Mouse (Mus musculus) monocyte, adult 5-6 weeks (primary cell): Measurements from ENCODE around the gene Prodh2. TPM values are rescaled to one million over a fixed set of nuclear protein-coding genes. Genes with fewer than 3 reads are reported as not detected.
A peak's percentile ranks its signal among the peaks of the same experiment; 100 is the strongest.

ENCODE experiments used
- ATAC-seq: fragments of 153-309, 156-312 bp; replicated peaks from 2 replicates; pipeline ENCODE4 v1.8.0; 2017; ENCODE audit warnings: mild to moderate bottlenecking; ENCODE audit not compliant: low TSS enrichment, insufficient number of reproducible peaks, severe bottlenecking, poor library complexity, low FRiP score
- total RNA-seq: library from RNA; stranded (forward); fragments of 200-1000, 200-491, 200-594 nt; gene quantifications from 3 replicates; pipeline ENCODE4 v1.2.3, GENCODE M21; 2017

Gene Prodh2
- total RNA-seq, 1 experiment from 2014 or later, result not detected

DNA sequence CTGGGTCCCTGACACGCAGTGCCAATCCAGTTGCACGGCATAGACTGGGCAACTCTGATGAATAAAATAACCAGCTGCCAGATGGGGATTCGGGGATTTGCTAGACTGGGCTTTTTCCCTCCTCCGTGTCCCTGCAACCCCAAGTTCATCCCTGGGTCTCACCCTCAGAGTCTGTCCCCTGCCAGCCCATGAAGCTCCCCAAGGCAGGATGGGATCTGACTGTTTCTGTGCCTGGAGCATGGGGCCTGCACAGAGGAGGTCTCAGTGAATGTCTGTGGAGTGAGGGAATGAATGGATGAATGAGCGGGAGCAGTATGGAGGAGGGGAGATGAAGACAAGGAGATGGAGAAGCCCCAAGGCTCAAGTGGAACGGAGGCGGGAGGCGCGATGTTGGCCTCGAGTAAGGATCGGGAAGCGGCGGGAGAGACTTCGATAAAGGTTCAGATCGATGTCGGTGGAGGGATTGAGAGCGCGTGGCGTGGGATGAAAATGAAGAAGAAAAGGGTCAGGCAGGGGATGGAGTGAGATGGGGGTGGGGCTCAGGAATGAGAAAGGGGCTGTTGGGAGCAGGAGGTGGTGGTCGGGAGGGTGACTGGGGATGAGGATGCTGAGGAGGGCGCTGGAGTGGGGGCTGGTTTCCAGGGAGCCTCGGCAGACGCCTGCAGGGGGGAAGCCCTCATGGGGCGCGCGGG is 40.7 kb downstream of the Prodh2 start:
- no peak; the same call in 1 of the 2 replicates for ATAC-seq

DNA sequence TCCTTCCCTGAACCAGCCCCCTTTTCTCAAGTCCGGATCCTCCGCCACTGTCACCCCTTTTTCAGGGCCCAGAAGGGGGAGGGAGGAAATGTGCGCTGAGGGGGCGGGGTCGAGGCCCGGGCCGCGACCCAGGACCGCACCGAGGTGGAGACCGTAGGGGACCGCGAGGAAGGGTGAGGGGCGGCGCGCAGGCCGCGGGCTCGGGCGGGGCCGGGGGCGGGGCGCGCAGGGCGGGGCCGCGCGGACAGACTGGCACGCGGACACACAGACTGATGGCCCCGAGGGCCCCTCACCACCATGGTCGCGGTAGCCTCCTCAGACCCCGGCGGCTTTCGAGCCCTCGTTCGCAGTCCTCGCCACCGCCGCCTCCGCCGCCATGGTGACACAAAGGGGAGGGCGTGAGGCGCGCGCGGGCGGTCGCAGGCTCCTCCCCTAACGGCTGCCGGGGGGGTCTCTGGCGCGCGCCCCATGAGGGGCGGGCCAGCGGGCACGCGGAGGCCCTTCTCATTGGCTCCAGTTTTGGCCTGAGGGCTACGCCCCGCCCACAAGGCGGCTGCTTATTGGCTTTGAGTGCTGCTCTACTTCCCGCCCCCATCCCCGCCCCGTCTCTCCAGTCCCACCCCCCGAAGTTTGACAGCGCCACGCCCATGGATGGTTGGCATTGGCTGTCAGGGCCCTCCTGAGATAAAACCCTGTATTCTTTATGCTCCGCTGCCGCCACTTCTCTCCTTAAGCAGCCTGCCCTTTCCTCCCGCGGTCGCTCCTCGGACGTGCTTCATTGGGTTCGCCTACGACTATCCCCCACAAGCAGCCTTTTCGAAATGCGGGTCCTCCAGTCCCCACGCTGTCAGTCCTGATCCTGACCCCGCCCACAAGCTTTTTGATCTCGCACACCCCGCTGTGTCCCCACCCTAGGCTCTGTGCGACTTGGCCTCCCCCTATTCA is 41.5 kb downstream of the Prodh2 start, which contains the start of gene Arhgap33:
TSS of gene Arhgap33 (minus strand) at position 428 of the 945 bp plus-strand sequence.
- peak; percentile 89 for ATAC-seq

DNA sequence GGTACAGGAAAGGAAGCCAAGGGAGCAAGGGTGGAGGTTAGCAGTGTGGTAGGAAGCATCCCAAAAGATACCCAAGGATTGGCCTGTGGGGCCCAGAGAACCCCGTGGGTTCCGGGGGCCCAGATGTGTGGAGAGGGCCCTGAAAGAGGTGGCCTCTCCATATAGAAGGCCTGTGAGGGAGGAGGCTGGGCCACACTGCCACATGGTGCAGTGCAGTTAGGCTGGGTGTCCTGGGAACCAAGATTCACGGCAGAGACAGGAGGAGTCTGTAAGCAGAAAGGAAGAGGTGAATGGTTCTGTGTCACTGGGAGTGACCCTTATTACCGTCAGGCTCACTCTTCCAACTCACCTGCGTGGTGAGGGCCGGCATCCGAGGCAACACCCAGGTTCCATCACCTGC is 47.1 kb downstream of the Prodh2 start:
- no peak; the same call in 1 of the 2 replicates for ATAC-seq

DNA sequence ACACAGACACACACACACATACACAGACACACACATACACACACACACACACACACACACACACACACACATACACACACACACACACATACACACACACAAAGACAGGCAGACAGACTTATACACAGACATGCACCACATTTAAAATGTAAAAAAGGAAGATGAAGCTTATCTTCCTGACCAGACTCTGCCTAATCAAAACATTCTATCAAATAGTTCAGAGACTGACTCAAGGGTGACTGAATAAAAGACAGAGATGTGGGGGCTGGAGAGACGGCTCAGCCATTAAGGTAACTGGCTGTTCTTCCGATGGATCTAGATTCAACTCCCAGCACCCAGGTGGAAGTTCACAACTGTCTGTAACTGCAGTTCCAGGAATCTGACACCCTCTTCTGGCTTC is 50.9 kb downstream of the Prodh2 start:
- no peak for ATAC-seq

DNA sequence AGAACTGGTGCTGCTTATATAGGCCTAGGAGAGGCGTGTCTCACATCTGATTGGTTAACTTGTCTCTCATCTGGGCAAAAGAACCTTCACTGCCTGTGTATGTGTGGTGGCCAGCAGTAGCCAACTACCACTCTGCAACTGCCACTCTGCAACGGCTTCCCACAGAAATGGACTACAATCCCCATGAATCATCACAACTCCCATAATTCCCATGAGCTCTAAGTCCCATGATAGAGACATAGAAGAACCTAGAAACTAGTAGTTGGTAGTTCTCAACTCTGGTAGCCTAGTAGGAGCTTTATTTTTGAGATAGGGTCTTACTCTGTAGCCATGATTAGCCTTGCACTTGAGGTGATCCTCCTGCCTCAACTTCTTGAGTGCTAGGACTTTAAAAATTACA is 56.5 kb downstream of the Prodh2 start:
- ATAC-seq, result no peak

DNA sequence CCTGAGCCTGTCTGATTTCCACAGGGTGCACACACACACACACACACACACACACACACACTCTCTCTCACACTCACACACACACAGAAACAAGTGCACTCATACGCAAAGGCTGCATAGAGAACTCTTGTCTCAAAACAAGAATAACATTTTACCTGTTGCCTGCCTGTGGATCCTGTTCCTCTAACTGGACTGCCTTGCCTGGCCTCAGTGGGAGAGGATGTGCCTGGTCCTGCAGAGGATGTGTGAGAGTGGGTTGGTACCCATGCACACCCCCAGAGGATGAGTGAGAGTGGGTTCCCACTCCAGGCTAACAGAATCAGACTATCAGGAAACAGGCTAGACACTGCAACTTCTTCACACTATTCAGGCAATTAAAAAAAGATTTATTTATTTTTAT is 57.2 kb downstream of the Prodh2 start:
- no peak for ATAC-seq

DNA sequence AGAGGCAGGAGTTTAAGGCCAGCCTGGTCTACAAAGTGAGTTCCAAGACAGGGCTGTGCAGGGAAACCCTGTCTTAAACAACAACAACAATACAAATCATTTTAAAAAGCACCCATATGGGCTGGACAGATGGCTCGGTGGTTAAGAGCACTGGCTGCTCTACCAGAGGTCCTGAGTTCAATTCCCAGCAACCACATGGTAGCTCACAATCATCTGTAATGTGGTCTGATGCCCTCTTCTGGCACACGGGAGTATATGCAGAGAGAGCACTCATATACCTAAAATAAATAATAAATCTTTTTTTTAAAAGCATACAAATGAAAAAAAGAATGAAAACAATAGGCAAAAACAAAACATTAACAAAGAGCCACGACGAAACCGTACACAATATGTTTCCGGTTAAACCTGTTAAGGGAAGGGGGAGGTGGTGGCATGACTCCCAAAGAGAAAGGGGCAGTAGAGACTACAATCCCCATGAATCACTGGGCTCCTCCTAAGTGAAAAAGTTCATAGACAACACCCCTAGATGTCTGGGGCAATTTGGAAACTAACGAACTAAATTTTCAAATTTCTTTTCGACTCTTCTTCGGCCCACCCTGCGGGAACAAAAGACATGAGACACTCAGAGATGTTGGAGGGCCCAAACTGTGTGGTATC is 58.2 kb downstream of the Prodh2 start:
- peak; percentile 29; the same call in 1 of the 2 replicates for ATAC-seq

DNA sequence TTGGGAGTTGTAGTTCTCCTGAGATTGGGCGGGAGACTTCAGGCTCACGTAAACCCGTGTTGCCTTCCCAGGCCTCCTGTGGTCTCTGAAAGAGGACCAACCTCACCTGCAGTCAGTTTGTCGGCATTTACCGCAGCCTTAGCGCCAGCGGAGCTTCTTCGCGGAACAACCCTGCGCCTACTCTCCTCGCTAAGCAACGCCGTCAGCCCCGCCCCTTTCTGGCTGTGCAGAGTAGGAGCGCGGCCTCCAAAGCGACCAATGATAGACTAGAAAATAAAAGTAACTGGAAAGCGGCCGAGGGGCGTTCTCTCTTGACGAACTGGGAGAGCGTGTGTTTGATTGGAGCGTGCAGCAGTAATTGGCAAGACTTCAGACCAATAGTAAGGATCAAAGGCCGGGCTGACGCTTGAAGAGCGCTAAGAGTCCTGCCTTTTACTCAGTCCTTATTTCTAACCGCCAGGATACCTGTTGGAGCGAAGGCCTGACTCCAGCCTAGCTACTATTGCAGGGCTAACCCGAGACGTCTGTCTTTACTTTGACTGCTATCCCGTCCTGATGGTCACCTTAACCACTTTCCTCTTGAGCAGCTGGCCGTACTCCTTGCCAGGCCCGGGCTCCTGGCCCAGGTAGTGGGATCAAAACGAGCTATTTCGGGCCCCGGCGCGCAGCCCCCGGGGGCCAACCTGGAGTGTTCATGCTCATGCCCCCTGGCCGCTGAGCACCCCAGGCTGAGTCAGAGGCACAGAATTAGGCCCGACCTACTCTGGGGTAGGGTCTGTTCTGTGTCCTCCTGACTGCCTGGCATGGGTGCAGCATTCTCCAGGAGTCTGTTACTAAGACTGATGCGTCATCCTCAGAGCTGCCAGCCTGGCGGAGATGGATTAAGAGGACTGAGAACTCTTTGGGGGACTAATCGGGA is 58.9 kb downstream of the Prodh2 start, which contains the start of the genes Hspb6 and Proser3:
TSS of gene Hspb6 (plus strand) at position 77 of the 919 bp plus-strand sequence.
TSS of gene Proser3 (minus strand) at position 198 of the 919 bp plus-strand sequence.
- peak; percentile 90 for ATAC-seq

DNA sequence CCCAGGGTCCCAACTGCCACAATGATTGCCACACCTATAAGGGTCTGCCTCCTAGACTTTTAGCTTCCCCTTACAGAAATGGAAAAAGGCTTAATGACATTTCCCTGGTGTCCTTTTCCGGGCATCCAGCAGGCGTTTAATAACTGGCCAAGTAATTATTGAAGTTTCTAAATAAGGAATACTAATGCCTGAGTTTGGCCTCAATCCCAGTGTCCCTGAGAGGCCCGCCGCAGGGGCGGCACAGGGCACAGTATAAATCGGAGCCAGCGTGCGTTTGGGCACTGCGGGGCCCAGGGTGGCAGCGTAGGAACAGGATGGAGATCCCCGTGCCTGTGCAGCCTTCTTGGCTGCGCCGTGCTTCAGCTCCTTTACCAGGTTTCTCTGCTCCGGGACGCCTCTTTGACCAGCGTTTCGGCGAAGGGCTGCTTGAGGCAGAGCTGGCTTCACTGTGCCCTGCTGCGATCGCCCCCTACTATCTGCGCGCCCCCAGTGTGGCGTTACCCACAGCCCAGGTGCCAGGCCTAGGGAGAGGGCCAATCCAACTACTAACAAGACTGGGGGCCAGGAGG is 59.7 kb downstream of the Prodh2 start:
- ATAC-seq, result no peak

DNA sequence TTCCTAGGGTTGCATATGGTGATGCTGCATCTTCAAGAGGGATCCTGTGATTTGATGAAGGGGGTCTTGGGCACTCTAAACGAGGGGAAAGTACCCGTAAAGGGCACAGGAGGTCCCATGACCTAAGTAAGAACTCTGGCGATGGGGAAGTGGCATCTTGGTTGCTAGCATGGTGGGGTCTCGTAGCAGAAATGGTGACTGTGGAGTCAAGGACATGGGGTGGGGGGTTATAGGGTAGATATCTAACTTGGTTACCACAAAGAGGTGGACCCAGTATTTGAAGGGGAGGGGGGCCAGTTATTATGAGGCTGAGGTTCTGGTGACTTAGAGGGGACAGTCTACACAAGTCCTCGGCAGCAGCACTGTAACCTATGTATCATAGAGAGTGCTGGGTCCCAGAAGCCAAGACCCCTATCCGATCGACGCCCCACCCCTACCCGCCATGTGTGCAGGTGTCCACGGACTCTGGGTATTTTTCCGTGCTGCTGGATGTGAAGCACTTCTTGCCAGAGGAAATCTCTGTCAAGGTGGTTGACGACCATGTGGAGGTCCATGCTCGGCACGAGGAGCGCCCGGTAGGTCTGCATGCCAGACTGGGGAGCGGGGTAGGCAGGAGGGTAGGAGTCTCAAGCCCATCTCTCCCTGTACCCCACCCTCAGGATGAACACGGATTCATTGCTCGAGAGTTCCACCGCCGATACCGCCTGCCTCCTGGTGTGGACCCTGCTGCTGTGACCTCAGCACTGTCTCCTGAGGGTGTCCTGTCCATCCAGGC is 60.6 kb downstream of the Prodh2 start:
- ATAC-seq, result no peak

DNA sequence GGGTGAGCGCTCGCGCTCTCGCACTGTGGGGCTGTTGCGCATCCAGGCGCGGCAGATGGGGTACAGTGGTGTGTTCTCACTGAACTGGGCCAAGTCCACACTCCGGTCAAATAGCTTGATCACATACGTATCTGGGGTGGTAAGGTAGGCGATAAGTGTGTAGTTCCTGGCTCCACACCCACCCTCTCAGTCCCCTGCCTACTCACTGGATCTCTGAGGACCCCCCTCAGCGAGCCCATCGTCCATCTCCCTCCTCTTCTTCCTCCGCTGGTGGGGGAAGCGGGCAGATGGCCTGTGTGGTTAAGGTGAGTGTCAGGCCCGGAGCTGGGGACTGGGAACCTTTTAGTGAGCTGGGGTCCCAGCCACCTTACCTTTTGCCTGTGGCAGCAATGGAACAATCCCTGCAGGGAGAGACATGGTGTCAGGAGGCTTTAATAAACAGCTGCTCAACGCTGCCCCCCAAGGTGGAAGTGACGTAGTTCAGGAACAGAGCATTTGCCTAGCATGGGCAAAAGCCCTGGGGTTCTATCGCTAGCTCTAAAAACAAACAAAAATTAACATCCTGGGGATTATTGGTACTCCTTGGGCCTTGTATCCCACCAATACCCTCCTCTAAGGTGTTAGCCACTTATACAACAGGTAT is 63.6 kb downstream of the Prodh2 start:
- ATAC-seq, result no peak

DNA sequence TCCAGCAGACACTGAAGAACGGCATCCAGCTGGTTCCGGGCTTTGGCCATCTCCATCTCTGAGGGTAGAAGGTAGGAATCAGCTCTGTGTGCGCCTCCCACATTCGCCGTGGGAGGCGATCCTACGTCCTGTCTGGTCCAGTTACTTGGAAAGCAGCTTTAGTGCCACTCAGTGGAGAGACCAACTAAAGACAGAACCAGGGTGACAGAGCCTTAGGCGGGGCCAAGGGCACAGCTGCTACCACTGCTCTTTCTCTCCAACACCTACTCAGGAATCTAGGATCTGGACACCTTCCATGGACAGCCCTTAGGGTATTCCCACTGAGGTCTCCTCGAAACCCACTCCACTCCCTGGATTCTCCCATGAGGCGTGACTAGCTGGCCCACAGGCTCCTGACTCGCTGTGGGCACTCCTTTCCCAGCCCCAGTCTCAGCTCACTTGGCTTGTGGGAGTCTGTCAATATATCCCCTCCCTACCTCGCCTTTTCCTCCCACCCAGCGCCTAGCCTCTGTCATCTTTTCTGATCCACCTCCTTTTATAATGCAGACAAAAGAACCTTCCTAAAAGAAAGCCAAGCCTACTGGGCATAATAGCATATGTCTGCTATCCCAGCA is 64.6 kb downstream of the Prodh2 start:
- ATAC-seq, result no peak

DNA sequence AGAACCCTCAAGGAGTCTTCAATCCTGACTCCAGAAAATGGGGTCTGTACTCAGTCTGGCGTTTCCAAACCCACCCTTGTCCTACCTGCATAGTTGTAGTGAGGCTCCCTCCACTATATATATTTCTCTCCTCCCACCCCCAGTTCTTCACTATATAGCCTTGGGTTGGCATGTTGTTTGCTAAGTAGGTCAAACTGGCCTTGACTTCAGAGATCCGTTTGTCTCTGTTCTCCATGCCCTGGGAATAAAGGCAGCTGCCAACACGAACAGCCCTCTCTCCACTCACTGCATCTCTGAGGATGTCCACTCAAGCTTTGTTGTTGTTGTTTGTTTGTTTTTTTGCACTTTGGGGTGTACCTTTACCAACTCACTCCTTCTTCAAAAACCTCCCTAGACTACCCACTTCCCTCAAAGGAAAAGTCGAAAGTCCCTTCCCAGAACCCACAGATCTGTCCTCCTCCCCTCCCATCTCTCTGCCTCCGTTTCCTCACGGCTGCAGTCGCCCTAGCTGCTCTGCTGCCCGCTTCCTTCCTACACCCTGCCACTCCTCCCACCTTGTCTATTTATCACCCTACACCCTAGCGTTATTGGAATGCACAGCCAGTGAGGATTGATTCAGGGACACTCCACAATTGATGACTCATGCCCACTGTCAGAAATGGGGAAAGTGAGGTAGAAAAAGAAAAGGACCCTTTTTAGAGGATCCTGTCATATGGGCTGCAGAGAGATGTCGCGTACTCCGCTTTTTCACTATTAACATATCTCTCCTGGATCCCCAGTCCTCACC is 65.4 kb downstream of the Prodh2 start:
- no peak for ATAC-seq

DNA sequence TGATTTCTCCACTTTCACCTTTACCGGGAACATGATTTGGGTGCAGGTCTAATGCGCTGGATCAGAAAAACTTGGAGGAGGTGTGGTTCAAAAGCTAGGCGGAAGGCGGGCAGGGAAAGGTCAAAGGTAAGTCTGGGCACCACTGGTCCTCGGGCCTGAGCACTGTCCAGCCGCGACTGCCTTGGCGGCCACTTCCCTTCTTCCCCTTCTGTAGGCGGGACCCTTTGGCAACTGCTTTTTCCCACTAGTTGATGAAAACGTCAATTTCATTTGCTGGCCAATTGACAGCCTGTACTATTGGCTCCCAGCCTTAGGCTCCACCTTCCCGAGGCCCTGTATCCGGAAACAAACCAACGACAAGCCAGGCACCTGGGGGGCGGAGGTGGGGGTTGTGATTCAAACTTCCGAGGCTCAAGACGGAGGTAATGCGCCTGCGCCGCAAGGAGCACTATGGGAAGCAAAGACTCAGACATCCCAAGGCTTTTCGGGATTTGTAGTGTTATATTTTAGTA is 66.1 kb downstream of the Prodh2 start, which contains the start of gene Lin37:
TSS of gene Lin37 (minus strand) at position 396 of the 512 bp plus-strand sequence.
- peak; percentile 77 for ATAC-seq

DNA sequence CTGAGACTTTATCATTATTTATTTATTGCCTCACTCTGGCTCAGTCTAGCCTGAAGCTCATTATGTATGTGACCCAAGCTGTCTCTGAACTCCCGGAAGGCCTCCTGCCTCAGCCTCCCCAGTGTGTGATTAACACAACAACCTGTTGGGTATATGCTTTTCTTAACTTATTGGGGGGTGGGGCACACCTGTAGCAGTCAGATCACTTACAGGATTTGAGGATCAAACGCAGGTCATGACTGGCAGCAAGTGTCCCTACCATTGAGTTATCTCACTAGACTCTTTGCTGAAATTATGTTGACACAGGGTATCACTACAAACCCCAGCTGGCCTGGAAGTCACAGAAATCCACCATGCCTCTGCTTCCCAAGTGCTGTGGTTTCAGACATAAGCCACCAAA is 66.9 kb downstream of the Prodh2 start:
- no peak for ATAC-seq
